Mouse (Mus musculus) gonadal fat pad, adult 2 months (tissue): ENCODE data around the gene Itpr1. TPM values are rescaled to one million over a fixed set of nuclear protein-coding genes. Genes with fewer than 3 reads are reported as not detected.

Experiments used
- DNase-seq: peaks from one replicate; pipeline ENCODE4 v3.0.0-alpha.2; 2012; ENCODE audit warnings: low read depth
- polyA plus RNA-seq: library from polyadenylated mRNA; depleted of rRNA; stranded (reverse); fragments of >200 nt; gene quantifications from 2 replicates; pipeline ENCODE4 v1.2.3, GENCODE M21; 2012; rRNA removed

Itpr1 gene
- polyA plus RNA-seq, result 20.9 and 23.9 TPM in 2 replicates

DNA sequence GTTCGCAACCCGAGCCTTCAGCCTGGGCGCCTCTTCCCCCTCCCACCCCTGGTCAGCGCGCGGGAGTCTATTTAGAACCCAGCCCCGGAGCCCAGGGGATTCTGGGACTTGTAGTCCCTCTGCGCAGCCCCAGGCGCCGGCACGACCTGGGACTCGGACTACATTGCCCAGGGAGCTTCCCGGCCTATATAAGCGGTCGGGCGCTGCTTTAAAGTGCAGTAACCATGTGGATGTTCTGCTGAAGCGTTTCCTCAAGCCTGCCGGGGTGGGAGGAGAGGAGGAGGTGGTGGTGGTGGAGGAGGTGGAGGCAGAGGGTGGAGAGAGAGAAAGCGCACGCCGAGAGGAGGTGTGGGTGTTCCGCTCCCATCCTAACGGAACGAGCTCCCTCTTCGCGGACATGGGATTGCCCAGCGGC lies at the start of gene Itpr1:
Itpr1 (plus strand) TSS at position 216 of the 415 bp plus-strand sequence.
- peak; percentile 55 for DNase-seq

DNA sequence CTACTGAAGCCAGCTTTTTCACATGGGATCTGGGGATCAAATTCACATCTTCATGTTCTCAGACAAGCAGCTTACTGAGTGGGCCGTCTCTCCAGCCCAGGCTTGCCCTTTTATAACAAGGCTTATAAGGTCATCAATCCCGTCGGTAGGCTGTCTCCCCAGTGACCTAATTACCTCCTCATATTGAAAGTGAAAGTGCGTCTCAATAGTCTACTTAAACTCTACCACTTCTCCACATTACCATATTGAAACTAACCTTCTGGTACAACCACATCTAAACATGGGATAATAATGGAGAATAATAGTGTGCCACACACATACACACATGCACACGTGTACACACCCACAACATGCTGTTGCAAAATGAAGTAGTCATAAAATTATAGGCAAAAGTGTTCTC lies 48.0 kb upstream of the Itpr1 start:
- DNase-seq, result no peak

DNA sequence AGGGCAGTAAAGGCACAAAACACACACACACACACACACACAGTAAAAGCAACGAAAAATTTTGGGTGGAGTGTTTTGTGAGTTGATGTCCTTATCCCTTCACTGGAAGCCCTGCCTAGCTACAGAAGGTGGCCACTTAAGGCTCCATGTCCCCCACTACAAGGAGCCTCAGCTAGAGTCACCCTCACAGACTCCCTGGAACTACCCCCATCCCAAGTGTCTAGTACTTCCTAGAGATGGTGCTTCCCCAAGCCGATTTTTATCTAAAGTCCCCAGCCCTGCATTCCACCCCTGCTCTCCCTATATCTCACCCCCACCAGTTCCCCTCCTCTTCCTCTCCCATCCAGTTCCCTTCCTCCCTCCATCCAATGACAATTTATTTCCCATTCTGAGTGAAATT lies 47.3 kb upstream of the Itpr1 start:
- no peak for DNase-seq

DNA sequence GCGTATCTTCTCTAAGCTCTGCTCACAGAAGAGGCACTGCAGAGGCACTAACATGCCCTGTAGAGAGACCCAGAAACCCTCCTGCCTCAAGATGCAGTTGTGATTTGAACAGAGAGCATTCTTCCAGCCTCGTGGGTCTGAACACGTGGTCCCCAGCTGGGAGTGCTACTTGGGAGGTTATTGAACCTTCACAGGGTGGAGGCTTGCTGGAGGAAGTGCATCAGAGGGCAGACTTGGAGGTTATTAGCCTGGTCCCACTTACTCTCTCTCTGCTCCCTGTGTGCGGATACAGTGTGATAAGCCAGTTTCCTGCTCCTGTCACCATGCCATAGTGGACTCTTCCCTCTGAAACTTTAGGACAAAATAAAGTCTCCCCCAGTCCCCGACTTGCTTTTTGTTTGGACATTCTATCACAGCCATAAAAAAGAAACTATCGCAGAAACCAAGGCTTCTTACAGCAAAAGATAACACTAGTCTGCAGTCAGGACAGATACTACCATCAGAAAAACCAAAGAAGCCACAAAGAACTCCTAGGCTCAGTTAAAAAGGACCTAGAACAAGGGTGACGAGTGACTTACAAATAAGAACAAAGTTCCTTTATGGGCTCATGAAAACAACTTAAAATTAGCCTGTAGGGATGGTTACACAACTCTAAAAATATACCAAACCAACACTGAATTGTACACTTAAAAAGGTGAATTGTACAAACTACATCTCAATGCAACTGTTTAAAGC lies 44.8 kb upstream of the Itpr1 start:
- no peak for DNase-seq

- no peak for DNase-seq
Measured at GRCm38 (mm10) chr6:108168723-108169122, 44.2 kb upstream of the Itpr1 start.

DNA sequence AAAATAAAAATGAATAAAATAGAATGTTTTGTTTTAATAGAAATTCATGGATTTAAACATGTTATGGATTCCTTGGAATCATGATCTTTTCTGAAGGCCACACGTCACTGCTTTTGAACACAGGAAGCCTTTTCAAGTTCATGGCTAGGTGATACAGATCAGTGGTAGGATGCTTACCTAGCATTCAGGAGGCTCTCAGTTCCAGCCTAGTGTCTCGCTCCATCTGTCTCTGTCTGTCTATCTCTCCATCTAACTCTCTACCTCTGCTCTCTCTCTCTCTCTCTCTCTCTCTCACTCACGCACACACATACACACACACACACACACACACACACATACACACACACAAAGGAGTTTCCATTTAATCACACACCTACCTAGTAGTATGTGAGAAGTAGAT lies 43.4 kb upstream of the Itpr1 start:
- DNase-seq, result no peak

GRCm38 (mm10) chr6:108172219-108172618 lies 40.7 kb upstream of the Itpr1 start:
- no peak for DNase-seq

DNA sequence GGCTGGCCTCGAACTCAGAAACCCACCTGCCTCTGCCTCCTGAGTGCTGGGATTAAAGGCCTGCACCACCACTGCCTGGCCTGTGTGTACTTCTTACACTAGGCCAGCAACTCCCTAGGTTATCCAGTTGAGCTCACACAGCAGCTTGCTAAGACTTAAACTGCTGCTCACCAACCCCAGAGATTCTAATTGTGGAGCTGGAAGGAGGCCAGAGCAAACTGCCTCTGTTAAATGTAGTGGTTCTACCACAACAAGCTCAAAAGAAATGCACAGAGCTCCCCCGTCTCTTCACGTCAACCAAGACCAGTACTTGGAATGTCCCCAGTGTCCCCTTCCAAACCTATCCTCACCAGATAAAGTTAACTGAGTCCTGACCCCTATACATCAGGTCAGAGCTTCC lies 38.7 kb upstream of the Itpr1 start:
- no peak for DNase-seq

GRCm38 (mm10) chr6:108179087-108179486 lies 33.8 kb upstream of the Itpr1 start:
- DNase-seq, result no peak

DNA sequence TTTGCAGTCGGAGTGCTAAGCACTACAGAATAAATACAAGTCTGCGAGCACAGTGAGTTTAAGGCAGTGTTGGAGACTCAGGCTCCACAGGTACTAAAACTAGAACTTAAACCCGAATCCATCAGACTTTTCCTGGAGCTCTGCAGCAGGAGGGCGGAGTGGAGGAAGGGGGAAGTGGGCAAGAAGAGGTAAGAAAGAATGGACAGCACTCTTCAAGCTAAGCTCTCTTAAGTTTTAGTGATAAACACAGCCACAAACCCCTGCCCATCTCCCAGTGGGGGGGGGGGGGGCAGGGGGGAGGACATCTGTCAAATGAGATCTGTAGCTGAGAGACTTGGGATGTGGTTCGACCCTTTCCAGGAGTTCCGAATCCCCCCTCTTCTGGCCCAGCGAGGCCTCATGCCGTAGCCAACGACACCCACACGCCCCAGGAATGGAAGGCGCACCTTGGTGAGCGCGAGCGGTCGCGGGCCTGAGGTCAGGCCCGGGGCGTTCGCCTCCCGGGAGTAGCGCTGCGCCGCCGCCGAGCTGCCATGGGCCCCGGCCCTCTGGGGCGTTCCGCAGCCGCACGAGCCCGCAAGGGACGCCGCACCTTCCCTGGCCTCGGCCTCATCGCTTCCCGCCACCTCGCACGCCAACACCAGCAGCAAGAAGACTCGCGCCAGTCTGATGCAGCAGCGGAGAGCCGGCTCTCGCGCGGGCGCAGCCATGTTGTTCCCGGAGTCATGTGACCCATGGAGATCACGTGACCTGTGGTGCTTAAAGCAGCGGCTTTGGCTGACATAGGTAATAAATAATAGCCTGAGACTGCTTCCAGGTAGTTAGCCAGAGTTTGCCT lies 27.8 kb upstream of the Itpr1 start, which contains the start of gene Sumf1:
Sumf1 (minus strand) TSS at position 736 of the 838 bp plus-strand sequence.
- DNase-seq, result peak; percentile 57

GRCm38 (mm10) chr6:108185685-108186009 lies 27.2 kb upstream of the Itpr1 start:
- no peak for DNase-seq

GRCm38 (mm10) chr6:108190690-108191089 lies 22.2 kb upstream of the Itpr1 start:
- no peak for DNase-seq

DNA sequence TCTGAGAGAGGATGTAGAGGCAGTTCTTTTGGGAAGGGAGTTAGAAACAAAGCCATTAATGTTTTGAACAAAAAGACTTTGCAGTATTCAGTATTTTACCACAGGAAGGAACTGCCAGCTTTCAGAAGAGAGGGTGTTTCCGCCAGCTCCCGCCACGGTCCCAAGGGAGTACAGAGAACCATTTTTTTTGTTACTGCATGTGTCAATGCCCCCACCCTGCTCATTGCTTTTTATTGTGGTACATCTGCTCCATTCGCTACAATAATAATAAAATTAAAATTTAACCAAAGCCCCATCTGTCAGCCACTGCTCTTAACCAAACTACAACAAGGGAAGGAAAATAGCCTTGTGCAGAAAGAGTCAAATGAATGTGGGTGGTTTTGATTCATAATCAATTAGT lies 20.3 kb upstream of the Itpr1 start:
- DNase-seq, result no peak

DNA sequence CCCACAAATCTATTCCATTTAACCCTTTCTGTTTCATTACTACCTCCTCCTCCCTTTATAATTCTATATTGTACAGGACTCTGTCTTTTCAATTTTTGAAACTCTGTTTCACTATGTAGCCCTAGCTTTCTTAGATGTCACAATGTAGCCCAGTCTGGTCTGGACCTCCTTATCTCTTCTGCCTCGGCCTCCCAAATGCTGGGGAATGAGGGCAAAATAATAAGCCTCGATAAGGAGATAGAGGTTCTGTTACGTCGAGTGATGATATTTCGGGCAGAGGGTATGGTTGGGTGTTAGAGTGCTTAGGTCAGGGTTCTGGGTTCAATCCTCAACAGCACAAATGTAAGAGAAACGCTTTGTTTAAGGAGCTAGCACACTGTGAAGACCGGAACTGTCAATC lies 16.2 kb upstream of the Itpr1 start:
- no peak for DNase-seq

DNA sequence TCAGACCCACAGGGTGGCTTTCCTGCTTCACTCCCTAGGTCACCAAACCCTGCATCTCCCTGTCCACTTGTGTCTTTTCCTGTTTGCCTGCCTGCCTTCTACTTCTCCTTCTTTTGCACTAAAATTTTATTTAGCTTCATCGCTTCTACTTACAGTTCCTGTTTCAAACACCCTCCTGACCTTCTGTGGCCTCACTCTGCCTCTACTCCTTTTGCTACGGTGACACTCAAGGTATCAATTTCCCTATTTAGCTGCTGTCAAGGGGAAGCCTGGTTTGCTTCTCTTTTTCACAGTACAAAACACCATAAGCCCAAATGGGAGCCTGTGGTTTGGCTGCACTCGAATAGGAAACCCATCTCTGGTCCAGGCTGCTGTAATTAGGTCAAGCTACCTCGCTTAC lies 15.8 kb upstream of the Itpr1 start:
- no peak for DNase-seq

- DNase-seq, result no peak
Measured at GRCm38 (mm10) chr6:108198286-108198685, 14.6 kb upstream of the Itpr1 start.

- DNase-seq, result no peak
Measured at GRCm38 (mm10) chr6:108204322-108204721, 8.6 kb upstream of the Itpr1 start.

GRCm38 (mm10) chr6:108206145-108206544 lies 6.8 kb upstream of the Itpr1 start:
- no peak for DNase-seq

DNA sequence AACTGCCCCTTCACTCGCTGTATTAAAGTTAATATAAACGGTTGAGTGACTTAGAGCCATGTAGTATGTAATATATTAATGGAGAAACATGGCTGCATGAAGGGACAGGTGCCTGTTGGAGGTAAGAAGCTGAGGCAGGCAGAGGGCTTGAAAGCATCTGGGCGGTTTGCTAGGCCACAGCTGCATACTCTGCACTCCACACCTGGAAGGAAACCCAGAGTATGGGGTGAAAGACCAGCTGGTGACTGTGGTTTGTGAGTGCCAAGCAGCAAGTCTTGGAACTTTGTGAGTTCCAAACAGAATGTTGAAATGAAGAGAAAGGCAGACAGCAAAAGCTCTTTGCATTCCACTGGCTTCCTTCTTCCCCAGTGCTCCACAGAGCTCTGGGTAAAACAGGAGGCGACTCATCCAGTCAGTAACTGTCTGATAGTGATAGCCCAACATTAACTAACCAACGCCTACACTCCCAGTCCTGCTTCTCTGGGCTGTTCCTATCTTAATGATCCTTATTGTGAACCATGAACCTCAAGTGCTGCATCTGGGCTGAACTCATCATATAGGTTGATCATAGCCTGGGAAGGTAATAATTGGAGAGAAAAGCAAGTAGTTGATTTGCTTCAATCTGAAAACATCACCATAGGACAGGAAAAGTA lies 5.9 kb upstream of the Itpr1 start:
- DNase-seq, result no peak

DNA sequence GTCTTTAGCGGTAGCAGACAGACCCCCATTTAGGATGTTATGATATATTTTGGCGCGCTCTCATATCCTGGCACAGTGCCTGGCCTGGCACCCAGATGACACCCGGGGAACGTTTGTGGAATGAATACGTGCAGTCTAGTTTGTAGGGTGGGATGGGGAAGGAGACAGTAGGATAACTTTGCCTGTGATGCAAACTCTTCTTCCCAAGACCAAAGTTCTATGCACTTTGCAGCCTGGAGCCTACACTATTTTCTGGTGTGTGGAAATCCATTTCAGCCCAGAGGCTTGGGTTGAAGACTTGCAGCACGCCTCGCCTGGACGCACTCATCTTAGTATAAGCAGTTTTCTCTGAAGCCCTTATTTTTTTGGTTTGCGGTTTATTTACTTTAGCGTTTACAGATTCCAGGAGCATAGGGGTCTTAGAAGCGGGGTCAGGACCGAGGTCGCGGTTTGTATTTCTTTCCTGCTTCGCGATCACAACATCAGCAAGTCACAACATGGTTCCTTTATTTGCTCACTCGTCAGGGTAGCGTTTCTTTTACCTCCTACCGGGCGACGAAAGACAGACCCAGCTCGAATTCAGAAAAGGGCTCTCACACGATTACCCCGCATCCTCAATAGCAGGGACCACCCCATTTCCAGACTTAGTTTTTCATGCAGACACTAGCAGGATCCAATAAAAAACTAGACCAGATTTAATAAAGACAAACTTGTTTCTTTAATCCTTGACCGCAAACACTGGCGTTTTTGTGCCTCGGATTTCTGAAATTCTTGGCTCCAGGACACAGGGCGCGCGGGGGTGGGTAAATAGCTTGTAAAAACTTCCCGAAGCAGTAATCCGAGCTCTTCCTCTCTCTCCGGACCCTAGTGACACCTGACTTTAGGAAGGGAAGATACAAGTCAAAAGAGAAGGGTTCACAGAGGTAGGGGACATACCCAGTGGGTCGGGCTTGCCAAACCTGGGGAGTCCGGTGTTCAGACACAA lies 708 bp upstream of the Itpr1 start:
- DNase-seq, result no peak
